In genomic region chrX:166308798-166309197, GRCm38 (mm10) we compare ENCODE assay signal across 18 mouse cellular contexts.
DNase-seq lines count a peak whose midpoint lies in the region; ATAC-seq and TF ChIP-seq lines count a peak whose summit lies in the region.
"Had no signal": no experiment of that assay in that cellular context is flagged by ENCODE, and none has a peak within 500 bp of the region (broad histone marks: within the 10 kb centered on the region; RNA-seq: fewer than 3 reads in every experiment).

No protein-coding gene starts in this region.

- no peak overlapping the region for H3K4me2 ChIP-seq in liver, postnatal 0 days (ENCODE audit: low read depth, low read length)
- no peak overlapping the region for H3K4me2 ChIP-seq in liver, embryonic 11.5 days
- H3K4me2 ChIP-seq: heart, embryonic 12.5 days; limb, embryonic 12.5 days; liver, embryonic 15.5 days; midbrain, embryonic 12.5 days had no signal

- no peak overlapping the region for H3K27ac ChIP-seq in liver, postnatal 0 days (ENCODE audit: low read depth)
- H3K27ac ChIP-seq in liver, embryonic 11.5 days (ENCODE audit: low read depth, low read length) = no peak overlapping the region
- H3K27ac ChIP-seq: limb, embryonic 12.5 days; liver, embryonic 15.5 days; midbrain, embryonic 12.5 days had no signal

- no peak overlapping the region for H3K9ac ChIP-seq in liver, postnatal 0 days (replicated peaks)
- no peak overlapping the region for H3K9ac ChIP-seq in liver, embryonic 11.5 days (ENCODE audit: low read depth, low read length)
- H3K9ac ChIP-seq: heart, embryonic 12.5 days; limb, embryonic 12.5 days; liver, embryonic 15.5 days; midbrain, embryonic 12.5 days had no signal

- no peaks in the 10 kb centered on the region for H3K27me3 ChIP-seq in liver, postnatal 0 days (ENCODE audit: insufficient read depth, low read length)
- peaks cover 2% of the 10 kb centered on the region; the same call in 1 of the 2 replicates for H3K27me3 ChIP-seq in liver, embryonic 11.5 days (replicated peaks; ENCODE audit: control insufficient read depth, insufficient read depth, low read length)
- H3K27me3 ChIP-seq: heart, embryonic 12.5 days; liver, embryonic 15.5 days had no signal

- no peak for ATAC-seq in liver, postnatal 0 days
- ATAC-seq in liver, embryonic 11.5 days (replicated peaks; ENCODE audit: low FRiP score) = no peak
- ATAC-seq in megakaryocyte progenitor cell, adult 5-6 weeks (replicated peaks; ENCODE audit: poor library complexity) = peak; percentile 83

- TF ChIP-seq EP300 in liver, postnatal 0 days (IDR thresholded peaks at IDR 0.05; ENCODE audit: low read depth) = no peak

- intact Hi-C loops in left cerebral cortex, postnatal 14 days (cut with DNase I) = no loop called here

- WGBS in liver, postnatal 0 days (ENCODE audit: insufficient replicate concordance) = 17% methylated on average over 1 of the region's 1 CpGs
- WGBS in liver, embryonic 11.5 days = 38% methylated on average over 1 of the region's 1 CpGs

- no peak for DNase-seq in liver, postnatal 0 days
- DNase-seq in liver, embryonic 11.5 days (ENCODE audit: low spot score) = no peak
- peak; percentile 63 for DNase-seq in brain, adult 2 months (ENCODE audit: low read depth, low spot score)
- peak; percentile 21 for DNase-seq in cerebellum, adult 9-11 months
- DNase-seq in left cerebral cortex, postnatal 14 days (ENCODE audit: low spot score in 2 of 2) = no peak
- DNase-seq in urinary bladder, postnatal 36 days (ENCODE audit: low spot score in 2 of 2) = no peak
- DNase-seq: adrenal gland, postnatal 14 days; heart, postnatal 36 days; kidney, adult 8-10 months; kidney, postnatal 4 days; lung, postnatal 4 days; right cerebral cortex, postnatal 25 days; thymus, postnatal 36 days had no signal

- H3K36me3 ChIP-seq in liver, postnatal 0 days (replicated peaks; ENCODE audit: insufficient read depth, low read length) = no peaks in the 10 kb centered on the region
- no peaks in the 10 kb centered on the region for H3K36me3 ChIP-seq in liver, embryonic 11.5 days (ENCODE audit: control insufficient read depth, insufficient read depth, low read length)
- H3K36me3 ChIP-seq: heart, embryonic 12.5 days; limb, embryonic 12.5 days; liver, embryonic 15.5 days; midbrain, embryonic 12.5 days had no signal

- peak; percentile 18; the same call in 1 of the 2 replicates for TF ChIP-seq CTCF in liver, postnatal 0 days (IDR thresholded peaks at IDR 0.05; ENCODE audit: low read depth)

- H3K4me1 ChIP-seq in liver, postnatal 0 days (ENCODE audit: insufficient read depth) = no peaks in the 10 kb centered on the region
- H3K4me1 ChIP-seq in liver, embryonic 11.5 days (replicated peaks; ENCODE audit: control insufficient read depth, insufficient read depth, low read length) = no peaks in the 10 kb centered on the region
- H3K4me1 ChIP-seq: heart, embryonic 12.5 days; limb, embryonic 12.5 days; liver, embryonic 15.5 days; midbrain, embryonic 12.5 days had no signal

- no peak overlapping the region for H3K4me3 ChIP-seq in liver, postnatal 0 days (ENCODE audit: low read depth, low read length)
- no peak overlapping the region for H3K4me3 ChIP-seq in liver, embryonic 11.5 days (ENCODE audit: low read depth, low read length)
- H3K4me3 ChIP-seq: heart, embryonic 12.5 days; limb, embryonic 12.5 days; liver, embryonic 15.5 days; midbrain, embryonic 12.5 days had no signal

- H3K9me3 ChIP-seq in liver, postnatal 0 days (ENCODE audit: low read length) = no peaks in the 10 kb centered on the region
- H3K9me3 ChIP-seq in liver, embryonic 11.5 days (ENCODE audit: control insufficient read depth, low read length) = no peaks in the 10 kb centered on the region
- H3K9me3 ChIP-seq: heart, embryonic 12.5 days; limb, embryonic 12.5 days; liver, embryonic 15.5 days; midbrain, embryonic 12.5 days had no signal

Comparison
In these comparisons a context has a peak if more than half of its experiments do, and no peak if none do; other contexts are left out.
1. DNase-seq: peak in brain, adult 2 months (single experiment) and cerebellum, adult 9-11 months (single experiment); none in liver, postnatal 0 days (single experiment), liver, embryonic 11.5 days (single experiment), left cerebral cortex, postnatal 14 days (0 of 2) and urinary bladder, postnatal 36 days (0 of 2).